Mouse (Mus musculus) A20 (cell line): ENCODE measurements around the gene Ets2.

Experiments used
- DNase-seq: peaks from one replicate; pipeline ENCODE4 v3.0.0-alpha.2; 2011; ENCODE audit warnings: low read depth, low spot score

Ets2 gene

DNA sequence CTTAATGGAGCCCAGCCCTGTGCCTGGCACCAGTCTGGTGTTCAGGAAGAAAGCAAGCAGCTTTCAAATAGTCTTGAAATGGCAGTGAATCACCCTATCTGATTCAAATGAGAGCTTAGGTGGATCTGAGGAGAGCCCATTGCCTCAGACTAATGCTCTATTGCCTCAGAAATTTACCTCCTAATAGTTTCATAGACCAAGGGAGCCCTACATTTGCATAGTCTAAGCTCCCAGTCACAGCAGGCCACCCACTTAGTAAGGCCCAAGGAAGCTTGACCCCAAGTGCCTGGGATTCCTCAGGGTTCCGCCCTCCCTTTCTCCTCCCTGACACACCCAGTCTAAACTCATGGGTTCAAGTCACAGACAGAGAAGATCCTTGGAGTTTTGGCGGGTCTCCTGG is 65.4 kb downstream of the Ets2 start:
- DNase-seq = no peak

DNA sequence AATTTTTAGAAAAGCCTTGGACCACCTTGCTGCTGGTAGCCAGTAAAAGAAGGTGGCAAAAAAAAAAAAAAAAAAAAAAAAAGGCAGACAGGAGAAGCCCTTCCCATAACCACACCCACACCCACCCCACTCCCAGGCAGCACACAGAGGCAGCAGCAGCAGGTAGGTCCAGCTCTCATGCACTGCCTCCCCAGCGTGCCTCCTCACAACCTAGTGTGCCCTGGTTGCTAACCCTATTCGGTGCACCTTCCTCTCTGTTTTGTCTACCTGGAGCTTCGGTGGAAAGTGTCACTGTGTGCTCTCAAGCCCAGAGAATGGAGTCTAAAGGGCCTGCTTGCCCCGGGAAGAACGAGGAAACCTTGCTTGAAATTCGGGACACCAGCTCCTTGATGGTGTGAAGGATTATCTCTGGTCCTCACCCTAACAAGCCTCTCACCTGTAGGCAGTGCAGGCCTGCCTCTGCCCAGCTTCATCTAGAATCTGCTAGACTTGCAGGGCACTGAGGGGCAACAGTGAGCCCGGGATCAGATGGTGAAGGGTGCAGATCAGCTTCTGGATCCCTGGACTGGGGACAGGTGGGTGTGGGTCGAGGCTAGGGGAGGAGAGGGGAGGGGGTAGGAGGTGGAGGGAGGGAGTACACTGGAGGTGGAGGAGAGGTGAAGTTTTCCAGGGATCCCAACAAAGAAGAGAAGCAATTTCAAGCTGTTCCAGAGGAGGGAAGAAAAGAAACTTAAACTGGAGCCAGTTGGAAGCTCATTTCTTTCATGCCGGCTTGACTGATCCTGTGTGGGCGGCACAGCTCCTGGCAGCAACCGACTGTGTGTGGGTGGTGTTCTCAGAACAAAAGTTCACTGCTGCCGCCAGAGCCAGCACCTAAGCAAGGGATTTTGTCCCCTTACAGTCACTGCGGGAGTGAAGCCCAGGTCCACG is 67.5 kb downstream of the Ets2 start:
- no peak for DNase-seq

DNA sequence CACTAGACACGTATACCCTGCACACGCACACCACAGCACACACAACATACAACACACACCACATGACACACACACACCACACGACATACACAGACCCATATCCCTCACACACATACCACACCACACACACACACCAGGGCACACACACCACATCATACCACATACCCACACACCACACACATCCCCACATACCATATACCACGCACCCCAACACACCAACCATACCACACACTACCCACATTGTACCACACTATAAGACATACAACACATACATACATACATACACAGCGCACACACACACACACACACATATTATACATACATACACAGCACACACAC is 68.1 kb downstream of the Ets2 start:
- DNase-seq = no peak

DNA sequence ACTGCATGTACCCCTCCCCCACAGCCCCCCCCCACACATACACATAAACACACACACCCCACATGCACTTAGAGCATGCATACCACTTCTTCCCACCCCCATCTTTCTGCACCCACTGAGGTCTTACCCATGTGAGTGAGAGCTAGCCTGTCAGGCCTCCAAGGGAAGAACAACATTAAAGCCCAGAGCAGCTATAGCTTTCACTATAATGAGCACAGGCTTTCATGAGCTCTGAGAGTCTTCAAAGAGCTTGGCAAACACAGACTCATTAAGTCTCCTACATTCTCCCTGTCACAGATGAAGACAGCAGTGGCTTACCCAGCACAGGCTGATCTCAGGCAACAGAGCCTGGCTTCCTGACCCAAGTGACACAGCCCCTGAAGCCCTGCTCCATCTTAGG is 68.5 kb downstream of the Ets2 start:
- no peak for DNase-seq
